Mouse (Mus musculus): ENCODE data around the gene Bsph2.

The Bsph2 gene

GRCm38 (mm10) chr7:13570967-13571366, at the start of gene Bsph2:
Gene Bsph2 (minus strand): TSS chr7:13571067.
- no peak for DNase-seq (ENCODE audit: extremely low read depth, low read depth, low spot score)

GRCm38 (mm10) chr7:13511539-13511938, 59.3 kb downstream of the Bsph2 start:
- DNase-seq (ENCODE audit: extremely low read depth, low read depth, low spot score): no peak
